Mouse (Mus musculus): ENCODE results near the gene Hoxa10. TPM values are rescaled to one million over a fixed set of nuclear protein-coding genes. Genes with fewer than 3 reads are reported as not detected.

Gene Hoxa10
- polyA plus RNA-seq, 1 experiment from 2014 or later, result not detected

- DNase-seq (ENCODE audit: low spot score) (peak; percentile 67), ATAC-seq (ENCODE audit: low FRiP score) (no peak)
- Histone ChIP-seq H3K9me3 (ENCODE audit: control insufficient read depth, low read length) (no peaks in the 10 kb centered on the region), H3K4me3 (ENCODE audit: low read depth, low read length) (no peak overlapping the region), H3K27ac (ENCODE audit: low read depth, low read length) (no peak overlapping the region), H3K4me2 (replicated peaks; ENCODE audit: low read depth, low read length) (no peak overlapping the region), H3K4me1 (replicated peaks; ENCODE audit: control insufficient read depth, insufficient read depth, low read length) (no peaks in the 10 kb centered on the region; the same call in 1 of the 2 replicates), H3K36me3 (ENCODE audit: control insufficient read depth, insufficient read depth, low read length) (no peaks in the 10 kb centered on the region), H3K9ac (ENCODE audit: low read depth, low read length) (no peak overlapping the region), H3K27me3 (ENCODE audit: control insufficient read depth, insufficient read depth, low read length) (peaks cover 96% of the 10 kb centered on the region)
- under 1% methylated on average over 19 of the region's 19 CpGs for WGBS
These were observed 25.4 kb upstream of the Hoxa10 start for GRCm38 (mm10) chr6:52265913-52266665.

DNA sequence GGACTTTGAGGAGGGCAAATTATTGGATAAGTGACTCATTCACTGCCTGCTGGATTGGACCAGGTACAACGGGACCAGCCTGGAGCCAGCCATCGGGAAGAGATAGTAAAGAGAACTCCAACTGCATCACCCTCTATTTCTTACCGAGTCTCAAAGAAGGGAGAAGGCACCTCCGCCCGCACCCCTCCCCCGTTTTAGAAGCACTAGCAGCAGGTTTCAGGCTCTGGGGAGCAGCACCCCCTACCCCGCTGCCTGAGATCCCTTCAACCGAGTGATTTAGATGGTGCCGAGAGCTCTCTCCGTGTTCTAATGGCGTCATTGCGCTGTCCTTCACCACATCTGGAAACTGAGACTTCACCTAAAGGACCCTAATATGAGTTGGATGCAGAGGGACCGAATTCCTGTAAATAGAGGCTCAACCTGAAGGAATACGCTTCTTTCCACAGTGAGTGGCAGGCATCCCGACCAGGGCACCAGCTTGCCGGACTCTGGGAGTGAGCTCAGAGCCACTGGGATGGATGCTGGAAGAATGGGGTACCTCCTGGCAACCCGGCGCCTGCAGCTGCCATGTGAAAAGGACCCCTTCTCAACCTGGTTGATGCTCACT, 24.8 kb upstream of the Hoxa10 start:
- Histone ChIP-seq H3K27ac (ENCODE audit: low read depth, low read length) (no peak overlapping the region), H3K4me3 (ENCODE audit: low read depth, low read length) (no peak overlapping the region), H3K27me3 (ENCODE audit: control insufficient read depth, insufficient read depth, low read length) (peaks cover 96% of the 10 kb centered on the region), H3K9me3 (ENCODE audit: control insufficient read depth, low read length) (no peaks in the 10 kb centered on the region), H3K4me1 (replicated peaks; ENCODE audit: control insufficient read depth, insufficient read depth, low read length) (peaks cover 6% of the 10 kb centered on the region; the same call in 1 of the 2 replicates), H3K36me3 (ENCODE audit: control insufficient read depth, insufficient read depth, low read length) (no peaks in the 10 kb centered on the region), H3K9ac (ENCODE audit: low read depth, low read length) (no peak overlapping the region), H3K4me2 (replicated peaks; ENCODE audit: low read depth, low read length) (no peak overlapping the region)
- ATAC-seq (ENCODE audit: low FRiP score), result no peak
- DNase-seq (ENCODE audit: low spot score), result peak; percentile 66
- under 1% methylated on average over 18 of the region's 18 CpGs for WGBS

- Histone ChIP-seq H3K4me1 (replicated peaks; ENCODE audit: control insufficient read depth, insufficient read depth, low read length) (peaks cover 8% of the 10 kb centered on the region; the same call in 1 of the 2 replicates), H3K9me3 (ENCODE audit: control insufficient read depth, low read length) (no peaks in the 10 kb centered on the region), H3K27ac (ENCODE audit: low read depth, low read length) (no peak overlapping the region), H3K27me3 (ENCODE audit: control insufficient read depth, insufficient read depth, low read length) (peaks cover 93% of the 10 kb centered on the region), H3K36me3 (ENCODE audit: control insufficient read depth, insufficient read depth, low read length) (no peaks in the 10 kb centered on the region), H3K4me2 (replicated peaks; ENCODE audit: low read depth, low read length) (no peak overlapping the region), H3K4me3 (ENCODE audit: low read depth, low read length) (no peak overlapping the region), H3K9ac (ENCODE audit: low read depth, low read length) (no peak overlapping the region)
- 4% methylated on average over 5 of the region's 5 CpGs for WGBS
- ATAC-seq (ENCODE audit: low FRiP score), result no peak
- DNase-seq (ENCODE audit: low spot score), result peak; percentile 59
These were observed 23.6 kb upstream of the Hoxa10 start for GRCm38 (mm10) chr6:52264106-52264790.

DNA sequence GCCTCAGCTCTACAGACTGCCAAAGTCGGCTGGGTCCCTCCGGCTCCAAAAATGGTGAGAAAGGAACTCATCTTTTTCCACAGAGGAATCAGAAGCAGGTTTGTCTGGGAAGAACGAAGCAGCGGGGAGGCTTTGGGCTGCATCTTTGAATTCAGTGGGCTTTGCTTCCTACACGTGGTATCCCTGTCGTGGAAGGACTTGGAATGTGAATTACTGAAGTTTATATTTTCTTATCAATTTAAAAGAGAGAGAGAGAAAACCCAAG, 22.6 kb upstream of the Hoxa10 start:
- Histone ChIP-seq H3K9ac (ENCODE audit: low read depth, low read length) (no peak overlapping the region), H3K4me2 (replicated peaks; ENCODE audit: low read depth, low read length) (no peak overlapping the region), H3K9me3 (ENCODE audit: control insufficient read depth, low read length) (no peaks in the 10 kb centered on the region), H3K27me3 (ENCODE audit: control insufficient read depth, insufficient read depth, low read length) (peaks cover 93% of the 10 kb centered on the region), H3K36me3 (ENCODE audit: control insufficient read depth, insufficient read depth, low read length) (no peaks in the 10 kb centered on the region), H3K4me3 (ENCODE audit: low read depth, low read length) (no peak overlapping the region), H3K27ac (ENCODE audit: low read depth, low read length) (no peak overlapping the region), H3K4me1 (replicated peaks; ENCODE audit: control insufficient read depth, insufficient read depth, low read length) (peaks cover 8% of the 10 kb centered on the region; the same call in 1 of the 2 replicates)
- ATAC-seq (ENCODE audit: low FRiP score) (no peak), DNase-seq (ENCODE audit: low spot score) (no peak)
- under 1% methylated on average over 6 of the region's 6 CpGs for WGBS

GRCm38 (mm10) chr6:52262463-52263320, 22.0 kb upstream of the Hoxa10 start:
- ATAC-seq (ENCODE audit: low FRiP score), result no peak
- H3K4me2 ChIP-seq (replicated peaks; ENCODE audit: low read depth, low read length), result no peak overlapping the region
- peak; percentile 63 for DNase-seq (ENCODE audit: low spot score)
- under 1% methylated on average over 24 of the region's 24 CpGs for WGBS
- H3K4me3 ChIP-seq (ENCODE audit: low read depth, low read length), result no peak overlapping the region
- H3K4me1 ChIP-seq (replicated peaks; ENCODE audit: control insufficient read depth, insufficient read depth, low read length), result peaks cover 8% of the 10 kb centered on the region; the same call in 1 of the 2 replicates
- peaks cover 91% of the 10 kb centered on the region for H3K27me3 ChIP-seq (ENCODE audit: control insufficient read depth, insufficient read depth, low read length)
- H3K9me3 ChIP-seq (ENCODE audit: control insufficient read depth, low read length), result no peaks in the 10 kb centered on the region
- H3K27ac ChIP-seq (ENCODE audit: low read depth, low read length), result no peak overlapping the region
- H3K9ac ChIP-seq (ENCODE audit: low read depth, low read length), result no peak overlapping the region
- no peaks in the 10 kb centered on the region for H3K36me3 ChIP-seq (ENCODE audit: control insufficient read depth, insufficient read depth, low read length)

GRCm38 (mm10) chr6:52261751-52262462, 21.3 kb upstream of the Hoxa10 start:
- Histone ChIP-seq H3K27me3 (ENCODE audit: control insufficient read depth, insufficient read depth, low read length) (peaks cover 93% of the 10 kb centered on the region), H3K9me3 (ENCODE audit: control insufficient read depth, low read length) (no peaks in the 10 kb centered on the region), H3K36me3 (ENCODE audit: control insufficient read depth, insufficient read depth, low read length) (no peaks in the 10 kb centered on the region), H3K4me3 (ENCODE audit: low read depth, low read length) (no peak overlapping the region), H3K4me2 (replicated peaks; ENCODE audit: low read depth, low read length) (no peak overlapping the region), H3K4me1 (replicated peaks; ENCODE audit: control insufficient read depth, insufficient read depth, low read length) (peaks cover 8% of the 10 kb centered on the region; the same call in 1 of the 2 replicates), H3K9ac (ENCODE audit: low read depth, low read length) (no peak overlapping the region), H3K27ac (ENCODE audit: low read depth, low read length) (no peak overlapping the region)
- DNase-seq (ENCODE audit: low spot score) (peak; percentile 62), ATAC-seq (ENCODE audit: low FRiP score) (no peak)
- WGBS, result 6% methylated on average over 9 of the region's 9 CpGs

GRCm38 (mm10) chr6:52260654-52261575, 20.3 kb upstream of the Hoxa10 start, which contains the start of gene Hoxa13:
TSS of gene Hoxa13 (minus strand) at chr6:52260880.
- no peaks in the 10 kb centered on the region for H3K36me3 ChIP-seq (ENCODE audit: control insufficient read depth, insufficient read depth, low read length)
- DNase-seq (ENCODE audit: low spot score) (peak; percentile 64), ATAC-seq (ENCODE audit: low FRiP score) (no peak)
- H3K4me3 ChIP-seq (ENCODE audit: low read depth, low read length), result peak within 1 kb of the TSS; percentile 21; the same call in 1 of the 2 replicates
- 2% methylated on average over 42 of the region's 72 CpGs for WGBS
- H3K4me1 ChIP-seq (replicated peaks; ENCODE audit: control insufficient read depth, insufficient read depth, low read length), result peaks cover 8% of the 10 kb centered on the region; the same call in 1 of the 2 replicates
- peaks cover 91% of the 10 kb centered on the region for H3K27me3 ChIP-seq (ENCODE audit: control insufficient read depth, insufficient read depth, low read length)
- no peak within 1 kb of the TSS for H3K9ac ChIP-seq (ENCODE audit: low read depth, low read length)
- peak within 1 kb of the TSS; percentile 38 for H3K4me2 ChIP-seq (replicated peaks; ENCODE audit: low read depth, low read length)
- H3K9me3 ChIP-seq (ENCODE audit: control insufficient read depth, low read length), result no peaks in the 10 kb centered on the region
- no peak within 1 kb of the TSS for H3K27ac ChIP-seq (ENCODE audit: low read depth, low read length)
